Mouse (Mus musculus): ENCODE results near the gene Scrn2.
A peak's percentile ranks its signal among the peaks of the same experiment; 100 is the strongest.

The Scrn2 gene

DNA sequence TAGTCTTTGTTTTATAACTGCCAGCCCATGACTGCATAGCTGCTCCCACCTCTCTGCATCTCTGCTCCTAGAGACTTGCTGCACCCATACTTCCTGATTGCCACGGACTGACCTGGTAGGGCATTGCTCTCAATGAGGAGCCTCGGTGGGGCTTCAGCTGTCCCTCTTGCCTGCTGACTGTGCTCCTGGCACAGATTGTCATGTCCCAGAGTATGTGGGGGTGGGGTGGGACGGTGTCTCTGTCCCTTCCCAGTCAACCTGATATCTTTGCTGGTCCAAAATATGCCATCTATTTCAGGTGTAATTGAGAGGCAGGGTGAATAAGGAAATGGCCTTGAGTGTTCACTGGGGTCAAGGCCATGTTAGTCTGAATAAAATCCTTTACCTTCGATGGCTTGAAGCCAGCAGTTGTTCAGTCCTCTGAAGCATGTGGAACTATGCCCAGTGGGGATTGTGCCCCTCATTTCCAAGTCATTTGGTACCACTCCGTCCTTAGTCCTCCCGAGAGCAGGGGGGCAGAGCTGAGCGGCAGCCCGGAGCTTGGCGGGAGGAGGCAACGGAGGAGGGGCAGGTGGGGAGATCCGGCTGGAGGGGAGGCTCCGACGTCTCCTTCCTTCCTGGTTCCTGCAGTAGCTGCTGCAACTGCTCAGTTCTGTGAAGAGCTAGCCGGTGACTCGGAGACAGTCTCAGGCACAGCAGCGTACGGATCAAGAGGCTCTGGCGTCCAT is 20.6 kb downstream of the Scrn2 start, which contains the start of gene Osbpl7:
Gene Osbpl7 (plus strand): TSS at position 413 of the 728 bp plus-strand sequence.
- DNase-seq (ENCODE audit: low spot score in 2 of 2): peak; percentile 55 to 71

DNA sequence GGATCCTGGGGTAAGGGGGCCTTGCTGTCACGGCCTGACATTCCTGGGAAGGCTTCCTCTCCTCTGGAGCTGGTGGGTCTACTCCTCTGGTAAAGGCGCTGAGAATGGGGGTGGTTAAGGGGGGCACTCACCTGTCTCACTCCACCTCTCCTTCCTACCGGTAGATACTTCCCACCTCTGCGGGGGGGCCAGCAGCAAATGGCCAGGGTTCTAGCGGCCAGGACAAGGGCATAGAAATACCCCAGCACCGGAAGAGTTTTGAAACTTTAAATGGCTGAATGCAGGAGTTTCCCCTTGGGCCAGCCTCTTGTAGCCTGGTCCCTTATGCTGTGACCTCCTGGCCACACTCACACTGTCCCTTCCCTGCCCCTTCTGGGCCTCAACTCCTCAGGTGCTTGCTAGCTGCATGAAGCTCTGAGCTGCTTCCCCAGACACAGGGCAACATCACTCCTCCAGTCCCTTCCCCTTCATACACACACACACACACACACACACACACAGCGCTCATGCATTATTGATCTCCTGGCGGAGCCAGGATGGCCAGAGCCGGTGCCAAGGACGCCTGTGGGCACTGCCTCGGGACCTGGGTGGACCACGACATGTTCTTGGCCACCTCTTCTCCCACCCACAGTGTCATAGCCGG is 21.3 kb downstream of the Scrn2 start:
- no peak for DNase-seq (ENCODE audit: low spot score in 2 of 2)

DNA sequence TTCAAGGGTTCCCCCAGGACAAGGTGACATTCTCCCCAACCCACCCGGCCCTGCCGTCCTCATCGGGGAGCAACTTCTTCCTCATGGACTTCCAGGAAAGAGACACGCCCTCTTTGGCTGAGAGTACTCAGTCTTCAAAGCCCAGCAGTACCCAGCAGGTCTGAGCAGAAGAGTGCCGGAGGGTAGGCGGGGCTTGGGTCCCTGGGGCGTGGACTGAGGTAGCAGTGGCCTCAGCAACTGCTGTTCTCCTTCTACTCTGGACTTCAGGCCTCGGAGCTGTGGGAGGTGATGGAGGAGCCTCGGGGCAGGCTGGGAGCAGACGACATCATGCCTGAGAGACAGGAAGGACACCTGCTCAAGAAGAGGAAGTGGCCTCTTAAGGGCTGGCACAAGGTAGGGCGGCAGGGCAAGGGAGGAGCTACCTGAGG is 22.5 kb downstream of the Scrn2 start:
- peak in 1 of 2 experiments; percentile 32 for DNase-seq (ENCODE audit: low spot score in 2 of 2)

DNA sequence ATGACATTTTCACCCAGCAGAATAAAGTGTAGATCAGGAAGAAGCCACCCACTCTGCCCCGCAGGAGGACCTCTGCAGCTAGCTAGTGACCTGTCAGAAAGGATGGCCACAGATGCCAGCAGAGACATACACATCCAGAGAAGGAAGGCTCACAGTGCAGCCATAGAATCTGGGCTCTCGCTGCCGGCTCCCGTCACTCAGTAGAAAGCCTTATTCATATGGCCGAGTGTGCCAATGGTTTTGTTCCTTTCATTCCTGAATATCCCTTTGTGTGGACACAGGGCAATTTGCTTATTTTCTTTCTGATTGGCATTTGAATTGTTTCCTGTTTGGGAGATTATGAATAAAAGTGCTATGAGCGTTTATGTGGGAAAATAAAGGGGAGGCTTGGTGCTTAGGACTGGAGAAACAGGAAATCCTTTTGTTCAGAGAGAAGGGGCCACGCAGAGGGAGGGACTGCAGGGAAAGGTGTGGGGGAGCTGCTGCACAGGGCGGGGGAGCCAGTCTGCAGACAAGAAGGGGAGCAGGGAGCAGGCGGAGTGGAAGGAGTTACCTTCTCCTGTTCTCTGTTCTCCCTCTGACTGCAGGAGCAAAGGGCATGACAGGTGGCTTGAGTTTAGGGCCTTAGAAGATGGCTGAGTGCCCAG is 33.7 kb downstream of the Scrn2 start:
- no peak for DNase-seq (ENCODE audit: low spot score in 2 of 2)

DNA sequence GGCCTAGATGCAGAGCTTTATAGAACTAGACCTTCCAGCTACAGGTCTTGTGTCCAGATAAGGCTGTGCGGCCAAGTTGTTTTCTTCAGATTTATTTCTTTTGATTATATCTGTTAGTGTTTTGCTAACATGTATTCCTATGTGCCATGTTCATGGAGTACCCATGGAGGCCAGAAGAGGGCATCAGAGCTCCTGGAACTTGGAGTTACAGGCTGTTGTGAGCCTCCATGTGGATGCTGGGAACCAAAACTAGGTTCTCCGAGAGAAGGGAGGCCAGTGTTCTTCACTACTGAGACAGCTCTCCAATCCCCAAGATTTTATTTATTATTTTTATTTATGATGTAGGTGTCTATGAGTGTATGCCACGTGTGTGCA is 34.2 kb downstream of the Scrn2 start:
- no peak for DNase-seq (ENCODE audit: low spot score in 2 of 2)

DNA sequence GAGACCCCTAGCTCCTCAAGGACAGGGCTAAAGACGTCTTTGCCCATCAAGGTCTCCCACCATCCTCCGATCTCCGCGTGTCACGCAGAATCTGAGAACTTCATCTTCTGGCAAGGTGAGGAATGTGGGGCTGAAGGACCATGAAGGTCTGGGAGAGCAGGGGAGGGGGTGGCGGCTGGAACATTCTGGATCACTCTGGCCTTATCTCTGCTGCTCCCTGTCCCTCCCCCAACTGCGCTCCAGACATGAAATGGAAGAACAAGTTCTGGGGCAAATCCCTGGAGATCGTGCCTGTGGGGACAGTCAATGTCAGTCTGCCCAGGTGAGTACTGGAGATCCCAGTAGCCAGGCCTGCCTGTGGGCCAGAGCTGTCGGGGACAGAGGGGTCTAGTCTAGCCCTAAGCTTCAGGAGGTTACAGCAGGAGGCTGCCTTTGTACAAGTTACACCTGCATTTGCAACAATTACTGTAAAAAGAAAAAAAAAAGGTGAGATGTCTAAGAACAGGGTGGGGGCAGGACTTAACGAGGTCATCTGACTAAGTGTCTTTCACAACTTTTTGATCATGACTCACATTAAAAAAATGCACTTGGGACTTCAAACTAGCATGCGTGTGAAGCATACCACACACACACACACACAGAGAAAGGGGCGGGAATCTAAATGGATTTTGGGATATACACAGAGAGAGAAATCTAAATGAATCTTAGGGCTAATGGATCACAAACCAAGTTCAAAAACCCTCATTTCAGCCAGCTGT is 36.0 kb downstream of the Scrn2 start:
- DNase-seq (ENCODE audit: low spot score in 2 of 2): no peak

DNA sequence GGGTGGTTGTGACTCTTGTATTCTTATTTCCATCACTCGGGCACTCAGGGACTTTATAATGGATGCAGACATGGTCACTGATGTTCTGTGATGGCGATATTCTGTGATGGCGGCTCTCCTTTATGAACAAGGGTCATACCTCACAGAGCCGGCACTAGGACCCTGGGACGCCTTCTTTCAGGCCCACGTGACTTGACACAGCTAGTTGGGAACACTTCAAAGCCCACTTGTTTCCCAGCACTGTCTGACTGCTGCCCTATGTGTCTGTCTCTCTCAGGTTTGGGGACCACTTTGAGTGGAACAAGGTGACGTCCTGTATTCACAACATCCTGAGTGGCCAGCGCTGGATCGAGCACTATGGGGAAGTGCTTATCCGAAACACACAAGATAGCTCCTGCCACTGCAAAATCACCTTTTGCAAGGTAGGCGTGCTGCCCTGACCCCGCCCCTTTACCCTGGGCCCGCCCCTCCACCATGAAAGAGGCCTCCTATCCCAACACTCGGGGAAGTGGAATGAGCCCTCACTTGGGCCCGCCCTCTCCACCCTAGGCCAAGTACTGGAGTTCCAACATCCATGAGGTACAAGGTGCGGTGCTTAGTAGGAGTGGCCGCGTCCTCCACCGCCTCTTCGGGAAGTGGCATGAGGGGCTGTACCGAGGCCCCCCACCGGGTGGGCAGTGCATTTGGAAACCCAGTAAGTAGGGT is 37.1 kb downstream of the Scrn2 start:
- DNase-seq (ENCODE audit: low spot score in 2 of 2): no peak

DNA sequence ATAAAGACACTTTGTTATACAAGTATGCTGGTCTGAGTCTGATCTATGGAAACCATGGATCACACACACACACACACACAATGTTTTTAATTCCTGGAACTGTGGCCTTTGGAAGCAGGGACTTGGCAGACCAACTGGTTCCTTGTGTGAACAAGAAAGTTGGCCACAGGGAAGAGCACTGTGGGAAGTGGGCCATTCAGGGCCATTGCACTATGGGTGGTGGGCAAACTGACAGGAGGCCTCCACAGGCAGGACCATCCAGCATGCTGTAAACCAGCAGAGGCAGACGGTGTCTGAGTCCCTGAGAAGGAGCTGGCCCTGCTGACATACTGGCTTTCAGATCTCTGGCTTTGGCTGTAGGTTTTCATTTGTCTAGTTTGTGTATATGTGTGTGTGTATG is 39.6 kb downstream of the Scrn2 start:
- no peak for DNase-seq (ENCODE audit: low spot score in 2 of 2)

DNA sequence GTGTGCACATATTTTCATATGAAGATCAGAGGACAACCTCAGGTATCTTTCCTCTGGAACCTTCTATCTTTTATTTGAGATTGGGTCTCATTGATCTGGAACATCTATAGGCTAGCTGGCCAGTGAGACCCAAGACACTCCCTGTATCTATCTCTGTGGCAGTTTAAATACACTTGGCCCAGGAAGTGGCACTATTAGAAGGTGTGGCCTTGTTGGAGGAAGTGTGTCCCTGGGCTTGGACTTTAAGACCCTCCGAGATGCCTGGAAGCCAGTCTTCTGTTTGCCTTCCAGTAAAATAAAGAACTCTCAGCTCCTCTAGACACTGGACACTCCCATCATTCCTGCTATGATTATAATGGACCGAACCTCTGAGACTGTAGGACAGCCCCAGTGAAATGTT is 40.0 kb downstream of the Scrn2 start:
- no peak for DNase-seq (ENCODE audit: low spot score in 2 of 2)

DNA sequence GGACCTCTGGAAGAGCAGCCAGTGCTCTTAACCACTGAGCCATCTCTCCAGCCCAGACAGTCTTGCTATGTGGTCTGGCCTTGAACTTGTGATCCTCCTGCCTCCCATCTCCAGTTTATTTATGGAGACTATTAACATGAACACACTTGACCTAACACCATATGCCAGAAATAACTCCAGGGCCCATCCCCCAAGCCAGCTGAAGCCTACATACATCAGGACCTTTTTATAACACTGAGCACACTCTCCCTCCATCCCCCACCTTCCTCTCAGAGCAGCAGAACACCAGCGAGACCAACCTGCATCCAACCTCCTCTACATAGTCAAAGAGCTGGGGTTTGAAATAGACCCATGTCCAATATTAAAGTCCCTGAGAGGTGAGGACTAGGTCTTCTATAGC is 41.4 kb downstream of the Scrn2 start:
- no peak for DNase-seq (ENCODE audit: low spot score in 2 of 2)

DNA sequence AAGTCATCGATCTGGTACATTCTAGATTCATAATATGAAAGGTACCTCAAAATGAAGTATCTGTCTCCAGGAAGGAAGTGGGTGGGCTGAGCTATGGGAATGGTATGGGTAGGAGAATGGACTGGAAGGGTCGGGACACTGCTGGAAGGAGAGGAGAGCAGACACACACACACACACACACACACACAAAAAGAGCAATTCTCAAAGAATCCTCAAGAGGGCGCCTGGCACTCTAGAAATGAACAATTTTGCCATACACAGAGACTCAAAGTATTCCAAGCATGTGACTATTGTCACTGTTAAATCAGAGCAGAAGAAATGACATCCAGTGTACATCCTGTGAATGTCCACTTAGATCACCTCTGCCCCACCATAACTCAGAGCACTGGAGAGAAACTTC is 42.8 kb downstream of the Scrn2 start:
- no peak for DNase-seq (ENCODE audit: low spot score in 2 of 2)

DNA sequence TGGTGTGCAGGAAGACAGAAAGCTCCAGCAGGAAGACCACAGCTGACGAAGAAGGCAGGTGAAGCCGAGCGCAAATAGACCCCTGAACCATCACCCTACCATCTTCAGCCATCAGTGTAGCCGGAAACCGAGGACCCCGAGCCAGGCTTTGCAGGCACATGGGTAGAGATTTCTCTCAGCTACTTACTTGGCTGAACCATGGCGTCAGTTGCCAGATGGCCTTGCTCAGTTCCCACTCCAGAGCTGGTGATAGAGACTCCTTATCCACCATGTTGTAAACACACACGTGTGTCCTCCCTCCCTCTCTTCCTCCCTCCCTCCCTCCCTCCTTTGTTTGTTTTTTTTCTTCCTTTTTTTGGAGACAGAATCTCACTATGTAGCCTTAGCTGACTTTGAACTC is 44.5 kb downstream of the Scrn2 start:
- DNase-seq (ENCODE audit: low spot score in 2 of 2): no peak

DNA sequence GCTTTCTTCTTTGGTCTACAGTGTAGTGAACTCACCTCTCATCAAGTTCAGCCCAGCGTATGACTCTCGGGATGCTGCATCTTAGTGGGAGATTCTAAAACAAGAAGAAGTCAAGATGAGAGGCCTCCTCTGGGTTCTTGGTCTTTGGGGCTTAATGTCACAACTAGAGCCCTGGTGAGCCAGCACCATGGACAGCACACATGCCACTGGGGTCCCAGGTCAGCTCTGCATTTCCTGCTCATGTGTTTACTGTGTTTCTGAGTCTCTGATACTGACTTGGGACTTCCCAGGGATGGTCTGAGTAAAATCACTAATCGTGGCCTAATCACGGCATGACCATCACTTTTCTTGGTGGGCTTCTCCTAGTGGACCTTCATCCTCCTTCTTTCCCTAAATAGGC is 49.0 kb downstream of the Scrn2 start:
- no peak for DNase-seq (ENCODE audit: low spot score in 2 of 2)

DNA sequence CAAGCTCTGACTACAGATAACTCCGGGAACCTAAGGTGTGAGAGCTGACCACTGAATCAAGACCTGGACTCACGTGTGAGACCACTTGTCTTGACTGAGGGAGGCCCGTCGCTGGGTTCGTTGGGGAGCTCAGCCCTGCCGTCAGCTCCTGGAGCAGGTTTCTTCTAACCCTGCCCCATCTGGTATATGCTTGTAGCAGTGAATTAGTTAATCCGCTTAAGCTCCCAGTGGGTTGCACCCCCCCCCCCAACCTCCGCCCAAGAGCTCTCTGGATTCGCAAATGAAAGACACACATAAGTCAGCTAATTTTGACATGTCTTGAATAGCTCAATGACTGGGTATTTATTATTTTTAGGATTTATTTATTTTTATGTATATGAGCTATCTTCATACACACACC is 50.6 kb downstream of the Scrn2 start:
- DNase-seq (ENCODE audit: low spot score in 2 of 2): no peak

DNA sequence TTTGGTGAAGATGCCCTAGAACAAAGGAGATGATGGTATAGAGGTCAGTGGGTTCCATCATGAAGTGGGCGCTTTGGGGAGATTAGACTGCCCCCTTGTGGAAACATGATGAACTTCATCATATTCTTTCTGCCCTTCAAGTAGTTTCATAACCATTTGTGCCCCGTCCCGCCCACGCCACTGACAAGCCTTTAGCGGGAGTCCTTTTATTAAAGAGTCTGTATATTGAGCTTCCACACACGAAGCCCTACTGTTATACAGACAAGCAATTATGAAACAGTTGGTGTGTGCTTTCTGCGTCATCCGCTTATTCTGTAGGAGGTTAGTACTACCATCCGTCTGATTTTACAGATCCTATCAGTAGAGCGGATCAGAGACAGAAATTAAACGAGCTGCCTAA is 53.2 kb downstream of the Scrn2 start:
- peak; percentile 15 to 36 for DNase-seq (ENCODE audit: low spot score in 2 of 2)
